Mouse (Mus musculus) heart, adult 2 months (tissue): ENCODE measurements around the gene Krt26.

Experiments used
- CTCF ChIP-seq: fragments of 200-600 bp; IDR thresholded peaks from 2 replicates; pipeline ENCODE4 v1.8.1; 2022; ENCODE audit warnings: antibody characterized with exemption, mild to moderate bottlenecking, moderate library complexity
- EP300 ChIP-seq: fragments of 200-500 bp; IDR thresholded peaks from 2 replicates; pipeline ENCODE4 v1.6.1; 2011; ENCODE audit warnings: low read depth, low read length, control low read depth; ENCODE audit not compliant: insufficient read depth
- POLR2A ChIP-seq: fragments of 200-500 bp; IDR thresholded peaks from 2 replicates; pipeline ENCODE4 v1.6.1; 2011; ENCODE audit warnings: mild to moderate bottlenecking, low read depth, low read length, control low read depth; ENCODE audit not compliant: insufficient read depth

GRCm38 (mm10) chr11:99333426-99333825 lies 4.3 kb downstream of the Krt26 start:
- no peak for TF ChIP-seq CTCF
- TF ChIP-seq EP300 = no peak
- no peak for TF ChIP-seq POLR2A
